Mouse (Mus musculus) neural tube, embryonic 11.5 days (tissue): ENCODE data around the gene Rfc4. TPM values are rescaled to one million over a fixed set of nuclear protein-coding genes. Genes with fewer than 3 reads are reported as not detected.

Experiments used
- ATAC-seq: fragments of 200-750 bp; cut with Nextera tagmentation; 2 replicates; pipeline ENCODE4 v1.8.0; 2017; ENCODE audit warnings: moderate number of reproducible peaks, mild to moderate bottlenecking, moderate TSS enrichment, moderate library complexity; ENCODE audit not compliant: insufficient read depth, low FRiP score, low TSS enrichment
- DNase-seq: peaks from one replicate; pipeline ENCODE4 v3.0.0-alpha.2; 2015; ENCODE audit warnings: low spot score
- H3K27ac ChIP-seq: fragments of 300-500 bp; sonication (generic); 2 replicates; pipeline ENCODE4 v1.5.1; 2014; ENCODE audit warnings: low read depth, mild to moderate bottlenecking, low read length
- H3K27me3 ChIP-seq: fragments of 300-500 bp; sonication (generic); 2 replicates; pipeline ENCODE4 v1.6.1; 2014; ENCODE audit warnings: mild to moderate bottlenecking, low read length, mixed read lengths; ENCODE audit not compliant: control insufficient read depth, insufficient read depth
- H3K36me3 ChIP-seq: fragments of 300-500 bp; sonication (generic); 2 replicates; pipeline ENCODE4 v1.6.1; 2014; ENCODE audit warnings: mild to moderate bottlenecking, low read length, moderate library complexity, mixed read lengths; ENCODE audit not compliant: control insufficient read depth, insufficient read depth
- H3K4me1 ChIP-seq: fragments of 300-500 bp; sonication (generic); 2 replicates; pipeline ENCODE4 v1.6.1; 2014; ENCODE audit warnings: low read length, mixed read lengths; ENCODE audit not compliant: control insufficient read depth, insufficient read depth
- H3K4me2 ChIP-seq: fragments of 300-500 bp; sonication (generic); 2 replicates; pipeline ENCODE4 v1.6.1; 2014; ENCODE audit warnings: low read depth, mild to moderate bottlenecking, moderate library complexity
- H3K4me3 ChIP-seq: fragments of 300-500 bp; sonication (generic); 2 replicates; pipeline ENCODE4 v1.5.1; 2014; ENCODE audit warnings: low read depth, low read length
- H3K9ac ChIP-seq: fragments of 300-500 bp; sonication (generic); 2 replicates; pipeline ENCODE4 v1.6.1; 2014; ENCODE audit warnings: mild to moderate bottlenecking, low read length
- H3K9me3 ChIP-seq: fragments of 300-500 bp; sonication (generic); 2 replicates; pipeline ENCODE4 v1.6.1; 2016; ENCODE audit warnings: low read length; ENCODE audit not compliant: control insufficient read depth
- WGBS: fragments of 180-500 bp; shearing (Covaris S2); extraction: QIAGEN DNeasy Blood & Tissue Kit; methylation state at CpG from one replicate; pipeline ENCODE4 v1.1.7; 2014; 5-methylcytosine and 5-hydroxymethylcytosine counted together
- polyA plus RNA-seq: library from polyadenylated mRNA; unstranded; fragments of >200 nt; fragmentation: Nextera tagmentation; extraction: Ambion mirVana; gene quantifications from 2 replicates; pipeline ENCODE4 v1.2.1, GENCODE M21; 2014

Gene Rfc4
- polyA plus RNA-seq, 1 experiment from 2014 or later, result 150 TPM

GRCm38 (mm10) chr16:23124398-23124797, 3.1 kb downstream of the Rfc4 start:
- Histone ChIP-seq H3K27ac (no peak overlapping the region), H3K4me2 (no peak overlapping the region), H3K27me3 (no peaks in the 10 kb centered on the region), H3K9ac (no peak overlapping the region), H3K9me3 (no peaks in the 10 kb centered on the region), H3K36me3 (peaks cover 3% of the 10 kb centered on the region), H3K4me3 (no peak overlapping the region), H3K4me1 (peaks cover 10% of the 10 kb centered on the region)
- no peak for ATAC-seq
- DNase-seq, result no peak
- 93% methylated on average over 4 of the region's 4 CpGs for WGBS

GRCm38 (mm10) chr16:23123104-23123503, 4.4 kb downstream of the Rfc4 start:
- Histone ChIP-seq H3K9ac (no peak overlapping the region), H3K4me1 (peaks cover 5% of the 10 kb centered on the region; the same call in 1 of the 2 replicates), H3K4me2 (no peak overlapping the region), H3K9me3 (no peaks in the 10 kb centered on the region), H3K4me3 (no peak overlapping the region), H3K36me3 (peaks cover 3% of the 10 kb centered on the region), H3K27ac (no peak overlapping the region), H3K27me3 (no peaks in the 10 kb centered on the region)
- 93% methylated on average over 4 of the region's 4 CpGs for WGBS
- DNase-seq (no peak), ATAC-seq (no peak)

GRCm38 (mm10) chr16:23122446-23122845, 5.1 kb downstream of the Rfc4 start:
- no peak for ATAC-seq
- no peak for DNase-seq

GRCm38 (mm10) chr16:23117173-23117572, 10.4 kb downstream of the Rfc4 start:
- H3K4me3 ChIP-seq, result no peak overlapping the region
- no peaks in the 10 kb centered on the region for H3K27me3 ChIP-seq
- no peak overlapping the region for H3K4me2 ChIP-seq
- H3K27ac ChIP-seq, result no peak overlapping the region
- ATAC-seq (no peak), DNase-seq (no peak)
- peaks cover 3% of the 10 kb centered on the region; the same call in 1 of the 2 replicates for H3K36me3 ChIP-seq
- no peaks in the 10 kb centered on the region for H3K4me1 ChIP-seq
- 63% methylated on average over 4 of the region's 4 CpGs for WGBS
- no peak overlapping the region for H3K9ac ChIP-seq
- no peaks in the 10 kb centered on the region for H3K9me3 ChIP-seq

More at GRCm38 (mm10) chr16:23122446-23122845, 5.1 kb downstream of the Rfc4 start:
- 91% methylated on average over 3 of the region's 3 CpGs for WGBS
- Histone ChIP-seq H3K9me3 (no peaks in the 10 kb centered on the region), H3K4me2 (no peak overlapping the region), H3K4me1 (peaks cover 5% of the 10 kb centered on the region; the same call in 1 of the 2 replicates), H3K36me3 (peaks cover 3% of the 10 kb centered on the region), H3K9ac (no peak overlapping the region), H3K27ac (no peak overlapping the region), H3K27me3 (no peaks in the 10 kb centered on the region), H3K4me3 (no peak overlapping the region)

- 89% methylated on average over 3 of the region's 3 CpGs for WGBS
- no peaks in the 10 kb centered on the region for H3K27me3 ChIP-seq
- no peak overlapping the region for H3K9ac ChIP-seq
- H3K9me3 ChIP-seq, result no peaks in the 10 kb centered on the region
- no peaks in the 10 kb centered on the region; the same call in 1 of the 2 replicates for H3K4me1 ChIP-seq
- ATAC-seq (no peak), DNase-seq (no peak)
- H3K4me2 ChIP-seq, result no peak overlapping the region
- no peak overlapping the region for H3K4me3 ChIP-seq
- H3K36me3 ChIP-seq, result peaks cover 8% of the 10 kb centered on the region; the same call in 1 of the 2 replicates
- H3K27ac ChIP-seq, result no peak overlapping the region
Observed at GRCm38 (mm10) chr16:23115486-23115885, 12.1 kb downstream of the Rfc4 start.

- Histone ChIP-seq H3K4me3 (no peak overlapping the region), H3K27me3 (no peaks in the 10 kb centered on the region), H3K4me2 (no peak overlapping the region), H3K9me3 (no peaks in the 10 kb centered on the region), H3K36me3 (peaks cover 12% of the 10 kb centered on the region), H3K27ac (no peak overlapping the region), H3K4me1 (peaks cover 4% of the 10 kb centered on the region; the same call in 1 of the 2 replicates), H3K9ac (no peak overlapping the region)
- ATAC-seq (peak; percentile 27; the same call in 1 of the 2 replicates), DNase-seq (no peak)
- 72% methylated on average over 5 of the region's 5 CpGs for WGBS
Observed at GRCm38 (mm10) chr16:23114339-23115171, 13.0 kb downstream of the Rfc4 start.

- H3K4me3 ChIP-seq, result no peak overlapping the region
- H3K27me3 ChIP-seq, result no peaks in the 10 kb centered on the region
- no peak overlapping the region for H3K27ac ChIP-seq
- peaks cover 10% of the 10 kb centered on the region for H3K4me1 ChIP-seq
- H3K36me3 ChIP-seq, result peaks cover 15% of the 10 kb centered on the region
- no peak overlapping the region for H3K9ac ChIP-seq
- no peak for ATAC-seq
- H3K9me3 ChIP-seq, result no peaks in the 10 kb centered on the region
- DNase-seq, result no peak
- no peak overlapping the region for H3K4me2 ChIP-seq
Observed at GRCm38 (mm10) chr16:23113903-23114302, 13.6 kb downstream of the Rfc4 start.

- no peak overlapping the region for H3K27ac ChIP-seq
- no peaks in the 10 kb centered on the region for H3K27me3 ChIP-seq
- no peak overlapping the region for H3K9ac ChIP-seq
- ATAC-seq, result no peak
- no peak overlapping the region for H3K4me2 ChIP-seq
- peaks cover 11% of the 10 kb centered on the region for H3K4me1 ChIP-seq
- H3K36me3 ChIP-seq, result peaks cover 15% of the 10 kb centered on the region
- no peak overlapping the region for H3K4me3 ChIP-seq
- H3K9me3 ChIP-seq, result no peaks in the 10 kb centered on the region
- 65% methylated on average over 9 of the region's 9 CpGs for WGBS
- no peak for DNase-seq
Observed at GRCm38 (mm10) chr16:23112861-23113435, 14.6 kb downstream of the Rfc4 start.

GRCm38 (mm10) chr16:23112348-23112747, 15.2 kb downstream of the Rfc4 start:
- H3K27ac ChIP-seq, result no peak overlapping the region
- no peak overlapping the region for H3K9ac ChIP-seq
- H3K4me3 ChIP-seq, result no peak overlapping the region
- no peaks in the 10 kb centered on the region for H3K9me3 ChIP-seq
- ATAC-seq (no peak), DNase-seq (no peak)
- WGBS, result 87% methylated on average over 12 of the region's 12 CpGs
- peaks cover 11% of the 10 kb centered on the region for H3K4me1 ChIP-seq
- peaks cover 15% of the 10 kb centered on the region for H3K36me3 ChIP-seq
- no peak overlapping the region for H3K4me2 ChIP-seq
- no peaks in the 10 kb centered on the region for H3K27me3 ChIP-seq
